Mouse (Mus musculus) heart, embryonic 14.5 days (tissue): ENCODE measurements at regions not wholly inside any gene's neighbourhood (a gene's known extent, or its start where the extent isn't known, plus 50 kb on each side); places are given as distances from the start of the nearest gene placed in this dataset.

Experiments
- ATAC-seq: fragments of 200-750 bp; cut with Nextera tagmentation; 2 replicates; pipeline ENCODE4 v1.8.0; 2017; ENCODE audit warnings: low read depth, moderate TSS enrichment; ENCODE audit not compliant: insufficient number of reproducible peaks, insufficient read depth, low FRiP score
- H3K27ac ChIP-seq, 2 experiments: fragments of 200-500 bp in 1 of 2; fragments of 300-500 bp in 1 of 2; sonication (generic) in 1 of 2; replicated peaks in 1 of 2; 2 replicates each; pipeline ENCODE4 v1.5.1; 2012 to 2014; ENCODE audit warnings: low read depth in 2 of 2, low read length in 2 of 2, control low read depth in 1 of 2, mild to moderate bottlenecking in 1 of 2, mixed read lengths in 1 of 2; ENCODE audit not compliant: control insufficient read depth in 1 of 2, insufficient read depth in 1 of 2
- H3K27me3 ChIP-seq: fragments of 300-500 bp; sonication (generic); 2 replicates; pipeline ENCODE4 v1.6.1; 2014; ENCODE audit warnings: mild to moderate bottlenecking, low read length, control low read depth; ENCODE audit not compliant: control insufficient read depth, insufficient read depth
- H3K36me3 ChIP-seq: fragments of 300-500 bp; sonication (generic); 2 replicates; pipeline ENCODE4 v1.6.1; 2014; ENCODE audit warnings: mild to moderate bottlenecking, control low read depth, low read length, mixed read lengths; ENCODE audit not compliant: control insufficient read depth, insufficient read depth
- H3K4me1 ChIP-seq, 2 experiments: fragments of 200-500 bp in 1 of 2; fragments of 300-500 bp in 1 of 2; sonication (generic) in 1 of 2; 2 replicates each; pipeline ENCODE4 v1.6.1; 2012 to 2014; ENCODE audit warnings: low read length in 2 of 2, control low read depth in 1 of 2, mixed read lengths in 1 of 2; ENCODE audit not compliant: control insufficient read depth in 2 of 2, insufficient read depth in 2 of 2
- H3K4me2 ChIP-seq: fragments of 300-500 bp; sonication (generic); 2 replicates; pipeline ENCODE4 v1.6.1; 2014; ENCODE audit warnings: mild to moderate bottlenecking, low read length
- H3K4me3 ChIP-seq, 2 experiments: fragments of 200-500 bp in 1 of 2; fragments of 300-500 bp in 1 of 2; sonication (generic) in 1 of 2; 2 replicates each; pipeline ENCODE4 v1.5.1; 2012 to 2014; ENCODE audit warnings: low read length in 2 of 2, mild to moderate bottlenecking in 2 of 2, control low read depth in 1 of 2, low read depth in 1 of 2, moderate library complexity in 1 of 2; ENCODE audit not compliant: control insufficient read depth in 1 of 2, insufficient read depth in 1 of 2
- H3K9ac ChIP-seq: fragments of 300-500 bp; sonication (generic); 2 replicates; pipeline ENCODE4 v1.6.1; 2014; ENCODE audit warnings: mild to moderate bottlenecking, low read length
- H3K9me3 ChIP-seq: fragments of 300-500 bp; sonication (generic); 2 replicates; pipeline ENCODE4 v1.6.1; 2016; ENCODE audit warnings: low read length, control low read depth; ENCODE audit not compliant: control insufficient read depth
- WGBS: fragments of 180-500 bp; shearing (Covaris S2); extraction: QIAGEN DNeasy Blood & Tissue Kit; methylation state at CpG from one replicate; pipeline ENCODE4 v1.1.7; 2014; 5-methylcytosine and 5-hydroxymethylcytosine counted together

GRCm38 (mm10) chr10:31049352-31049751 lies 206.8 kb upstream of the Hey2 start:
- Histone ChIP-seq H3K4me2 (no peak overlapping the region), H3K27ac (no peak overlapping the region), H3K36me3 (no peaks in the 10 kb centered on the region), H3K9me3 (peaks cover 4% of the 10 kb centered on the region; the same call in 1 of the 2 replicates), H3K4me3 (no peak overlapping the region), H3K4me1 (peaks cover 0 to 10% of the 10 kb centered on the region in 2 experiments; a peak in 2 of 4 replicates), H3K27me3 (no peaks in the 10 kb centered on the region), H3K9ac (no peak overlapping the region)
- 0 out of 2 replicates have a peak, but pooled peaks have one; percentile 36 for ATAC-seq
- WGBS, result 37% methylated on average over 2 of the region's 2 CpGs

DNA sequence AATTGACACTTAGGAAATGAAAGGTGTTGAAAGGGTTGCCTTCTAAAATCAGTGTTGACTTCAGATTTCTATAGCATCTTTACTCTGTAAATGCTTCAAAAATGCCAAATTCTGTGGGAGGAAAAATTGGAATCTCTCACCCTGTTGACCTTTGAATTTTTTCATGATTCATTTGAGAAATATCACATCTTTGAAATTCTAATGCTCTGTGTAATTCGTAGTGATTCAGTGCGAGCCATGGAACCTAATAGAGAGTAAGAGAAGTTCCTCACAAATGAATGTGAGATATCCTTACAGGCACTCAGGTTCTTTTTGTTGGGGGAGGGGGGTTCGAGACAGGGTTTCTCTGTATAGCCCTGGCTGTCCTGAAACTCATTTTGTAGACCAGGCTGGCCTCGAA lies 193.0 kb upstream of the Hey2 start:
- Histone ChIP-seq H3K9me3 (no peaks in the 10 kb centered on the region), H3K27me3 (no peaks in the 10 kb centered on the region), H3K4me3 (no peak overlapping the region), H3K4me1 (peaks cover 2 to 12% of the 10 kb centered on the region in 2 experiments; a peak in 3 of 4 replicates), H3K4me2 (no peak overlapping the region), H3K36me3 (no peaks in the 10 kb centered on the region), H3K9ac (no peak overlapping the region), H3K27ac (peak overlapping the region in 1 of 2 experiments; percentile 19; a peak in 1 of 4 replicates)
- 64% methylated on average over 4 of the region's 4 CpGs for WGBS
- ATAC-seq, result no peak

DNA sequence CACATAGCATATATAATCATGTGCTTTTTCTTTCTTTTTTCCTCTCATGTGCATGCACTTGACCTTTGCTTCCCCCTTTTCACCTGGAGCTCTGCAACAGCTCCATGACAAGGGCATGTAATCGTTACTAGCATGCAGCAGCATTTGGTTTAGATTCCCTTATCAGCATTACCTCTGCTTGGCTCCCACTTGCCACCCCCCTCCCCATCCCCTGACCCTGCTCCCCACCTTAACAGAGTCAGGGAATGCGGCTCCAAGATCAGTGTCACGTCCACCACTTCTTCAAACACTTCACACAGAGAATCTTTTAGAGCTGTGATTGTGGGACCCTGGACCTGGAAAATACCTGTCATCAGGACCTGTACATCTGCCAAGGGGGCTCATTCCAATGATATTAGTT lies 192.2 kb upstream of the Hey2 start:
- Histone ChIP-seq H3K27ac (peak overlapping the region; percentile 51 to 65; a peak in 3 of 4 replicates), H3K4me2 (no peak overlapping the region; the same call in 1 of the 2 replicates)

GRCm38 (mm10) chr10:31030676-31031075 lies 188.1 kb upstream of the Hey2 start:
- no peak for ATAC-seq
- no peak overlapping the region for H3K27ac ChIP-seq
- 87% methylated on average over 2 of the region's 2 CpGs for WGBS
- no peak overlapping the region for H3K9ac ChIP-seq
- H3K36me3 ChIP-seq, result no peaks in the 10 kb centered on the region
- no peak overlapping the region for H3K4me3 ChIP-seq
- H3K4me2 ChIP-seq, result no peak overlapping the region
- no peaks in the 10 kb centered on the region for H3K27me3 ChIP-seq
- no peaks in the 10 kb centered on the region for H3K9me3 ChIP-seq
- peaks cover 2 to 12% of the 10 kb centered on the region in 2 experiments; a peak in 3 of 4 replicates for H3K4me1 ChIP-seq

More for the DNA sequence above, 192.2 kb upstream of the Hey2 start:
- peak; percentile 69; the same call in 1 of the 2 replicates for ATAC-seq
- H3K4me1 ChIP-seq, result peaks cover 2 to 12% of the 10 kb centered on the region in 2 experiments; a peak in 3 of 4 replicates
- H3K36me3 ChIP-seq, result no peaks in the 10 kb centered on the region
- no peak overlapping the region for H3K4me3 ChIP-seq
- 15% methylated on average over 3 of the region's 3 CpGs for WGBS
- no peaks in the 10 kb centered on the region for H3K27me3 ChIP-seq
- H3K9me3 ChIP-seq, result no peaks in the 10 kb centered on the region
- no peak overlapping the region for H3K9ac ChIP-seq

GRCm38 (mm10) chr10:31026440-31026839 lies 183.8 kb upstream of the Hey2 start:
- no peak overlapping the region for H3K4me2 ChIP-seq
- no peak for ATAC-seq
- WGBS, result 35% methylated on average over 1 of the region's 1 CpGs
- H3K9me3 ChIP-seq, result no peaks in the 10 kb centered on the region
- H3K9ac ChIP-seq, result no peak overlapping the region
- H3K36me3 ChIP-seq, result no peaks in the 10 kb centered on the region
- no peaks in the 10 kb centered on the region for H3K4me1 ChIP-seq
- no peak overlapping the region for H3K4me3 ChIP-seq
- no peaks in the 10 kb centered on the region for H3K27me3 ChIP-seq
- no peak overlapping the region for H3K27ac ChIP-seq

- no peaks in the 10 kb centered on the region for H3K4me1 ChIP-seq
- H3K36me3 ChIP-seq, result no peaks in the 10 kb centered on the region
- H3K4me2 ChIP-seq, result no peak overlapping the region
- no peak overlapping the region for H3K9ac ChIP-seq
- 78% methylated on average over 18 of the region's 18 CpGs for WGBS
- no peak overlapping the region for H3K4me3 ChIP-seq
- H3K27ac ChIP-seq, result no peak overlapping the region
- H3K9me3 ChIP-seq, result no peaks in the 10 kb centered on the region
- H3K27me3 ChIP-seq, result no peaks in the 10 kb centered on the region
- ATAC-seq, result no peak
Measured at GRCm38 (mm10) chr10:31012669-31013358, 170.2 kb upstream of the Hey2 start.

GRCm38 (mm10) chr10:31009955-31010254 lies 167.3 kb upstream of the Hey2 start:
- no peak overlapping the region for H3K4me2 ChIP-seq
- no peaks in the 10 kb centered on the region for H3K4me1 ChIP-seq
- H3K27me3 ChIP-seq, result no peaks in the 10 kb centered on the region
- no peaks in the 10 kb centered on the region for H3K36me3 ChIP-seq
- no peak overlapping the region for H3K4me3 ChIP-seq
- no peak for ATAC-seq
- no peak overlapping the region for H3K9ac ChIP-seq
- no peaks in the 10 kb centered on the region for H3K9me3 ChIP-seq
- H3K27ac ChIP-seq, result no peak overlapping the region
- WGBS, result 61% methylated on average over 1 of the region's 1 CpGs
